Mouse (Mus musculus): ENCODE results near the gene Traf3. TPM values are rescaled to one million over a fixed set of nuclear protein-coding genes. Genes with fewer than 3 reads are reported as not detected.

Gene Traf3
- polyA plus RNA-seq, 1 experiment from 2014 or later, result 22.0 TPM

DNA sequence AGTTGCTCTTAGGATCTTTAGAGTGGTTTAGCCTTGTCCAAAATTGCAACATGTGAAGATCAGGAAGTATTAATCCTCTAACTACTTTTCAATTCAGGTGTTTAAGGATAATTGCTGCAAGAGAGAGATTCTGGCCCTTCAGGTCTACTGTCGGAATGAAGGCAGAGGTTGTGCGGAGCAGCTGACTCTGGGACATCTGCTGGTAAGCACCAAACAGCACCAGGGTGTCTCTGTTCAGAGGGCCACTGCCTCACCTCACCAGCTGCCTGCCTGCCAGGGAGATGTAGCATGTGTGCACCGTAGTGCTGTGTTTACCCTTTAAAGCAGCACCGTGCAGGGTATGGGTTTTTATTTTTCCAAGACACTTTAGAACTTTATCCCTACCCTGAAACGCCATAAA is 76.2 kb downstream of the Traf3 start:
- H3K36me3 ChIP-seq (ENCODE audit: control insufficient read depth, insufficient read depth, low read length), result peaks cover 39% of the 10 kb centered on the region
- WGBS, result 95% methylated on average over 5 of the region's 5 CpGs
- H3K4me2 ChIP-seq (ENCODE audit: low read length), result no peak overlapping the region
- DNase-seq (no peak), ATAC-seq (ENCODE audit: low FRiP score, low TSS enrichment) (no peak)
- no peak overlapping the region for H3K4me3 ChIP-seq (replicated peaks; ENCODE audit: low read depth, low read length)
- no peaks in the 10 kb centered on the region for H3K27me3 ChIP-seq (ENCODE audit: control insufficient read depth, insufficient read depth, low read length)
- no peaks in the 10 kb centered on the region for H3K9me3 ChIP-seq (ENCODE audit: control insufficient read depth, low read length)
- H3K27ac ChIP-seq (replicated peaks; ENCODE audit: low read depth, low read length), result no peak overlapping the region
- H3K4me1 ChIP-seq (ENCODE audit: control insufficient read depth, insufficient read depth, low read length), result no peaks in the 10 kb centered on the region
- no peak overlapping the region for H3K9ac ChIP-seq (replicated peaks; ENCODE audit: low read length)

DNA sequence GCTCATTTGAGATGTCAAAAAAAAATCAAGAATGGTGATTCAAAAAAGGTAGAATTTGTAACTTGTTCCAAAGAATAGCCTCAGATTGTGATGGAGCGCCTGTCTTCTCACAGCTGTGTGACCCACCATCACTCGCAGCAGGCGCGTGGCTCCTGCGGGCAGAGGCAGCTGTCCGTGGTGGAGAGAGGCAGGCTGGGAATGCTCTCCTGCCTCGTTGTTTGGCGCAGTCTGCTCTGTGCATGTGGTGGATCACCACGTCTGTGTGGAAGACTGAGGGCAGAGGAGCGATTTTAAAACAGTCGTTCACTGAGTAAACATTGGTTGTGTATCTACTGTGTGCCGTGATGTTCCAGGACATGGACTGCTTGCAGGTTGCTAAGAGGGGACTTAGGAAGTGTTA is 77.6 kb downstream of the Traf3 start:
- H3K9ac ChIP-seq (replicated peaks; ENCODE audit: low read length), result no peak overlapping the region
- 93% methylated on average over 12 of the region's 12 CpGs for WGBS
- H3K27me3 ChIP-seq (ENCODE audit: control insufficient read depth, insufficient read depth, low read length), result no peaks in the 10 kb centered on the region
- DNase-seq, result no peak
- H3K4me3 ChIP-seq (replicated peaks; ENCODE audit: low read depth, low read length), result no peak overlapping the region
- no peaks in the 10 kb centered on the region for H3K4me1 ChIP-seq (ENCODE audit: control insufficient read depth, insufficient read depth, low read length)
- ATAC-seq (ENCODE audit: low FRiP score, low TSS enrichment), result no peak
- H3K9me3 ChIP-seq (ENCODE audit: control insufficient read depth, low read length), result no peaks in the 10 kb centered on the region
- peaks cover 38% of the 10 kb centered on the region for H3K36me3 ChIP-seq (ENCODE audit: control insufficient read depth, insufficient read depth, low read length)
- no peak overlapping the region for H3K4me2 ChIP-seq (ENCODE audit: low read length)
- no peak overlapping the region for H3K27ac ChIP-seq (replicated peaks; ENCODE audit: low read depth, low read length)

DNA sequence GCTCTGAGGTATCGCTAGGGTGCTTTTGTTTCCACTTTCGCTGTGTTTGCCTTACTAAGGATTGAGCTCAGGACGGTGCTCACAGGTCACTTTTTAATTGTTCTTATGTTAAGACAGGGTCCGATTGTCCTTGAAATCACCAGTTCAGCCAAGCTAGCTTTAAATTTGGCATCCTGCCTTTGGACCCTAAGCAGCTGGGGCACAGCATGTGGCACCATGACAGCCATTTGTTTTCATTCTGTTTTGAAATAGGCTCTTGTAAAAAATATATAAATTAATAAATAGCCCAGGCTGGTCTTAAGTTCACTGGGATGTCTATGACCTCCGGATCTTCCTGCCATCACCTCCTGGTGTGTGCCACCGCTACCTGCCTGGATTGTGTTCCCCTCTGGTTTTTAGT is 78.9 kb downstream of the Traf3 start:
- H3K4me3 ChIP-seq (replicated peaks; ENCODE audit: low read depth, low read length), result no peak overlapping the region
- no peak for DNase-seq
- no peak for ATAC-seq (ENCODE audit: low FRiP score, low TSS enrichment)
- H3K4me1 ChIP-seq (ENCODE audit: control insufficient read depth, insufficient read depth, low read length), result no peaks in the 10 kb centered on the region
- H3K36me3 ChIP-seq (ENCODE audit: control insufficient read depth, insufficient read depth, low read length), result peaks cover 46% of the 10 kb centered on the region
- no peak overlapping the region for H3K9ac ChIP-seq (replicated peaks; ENCODE audit: low read length)
- no peak overlapping the region for H3K4me2 ChIP-seq (ENCODE audit: low read length)
- no peak overlapping the region for H3K27ac ChIP-seq (replicated peaks; ENCODE audit: low read depth, low read length)
- H3K9me3 ChIP-seq (ENCODE audit: control insufficient read depth, low read length), result no peaks in the 10 kb centered on the region
- H3K27me3 ChIP-seq (ENCODE audit: control insufficient read depth, insufficient read depth, low read length), result no peaks in the 10 kb centered on the region
- whole genome bisulfite sequencing, result 82% methylated on average over 6 of the region's 6 CpGs

DNA sequence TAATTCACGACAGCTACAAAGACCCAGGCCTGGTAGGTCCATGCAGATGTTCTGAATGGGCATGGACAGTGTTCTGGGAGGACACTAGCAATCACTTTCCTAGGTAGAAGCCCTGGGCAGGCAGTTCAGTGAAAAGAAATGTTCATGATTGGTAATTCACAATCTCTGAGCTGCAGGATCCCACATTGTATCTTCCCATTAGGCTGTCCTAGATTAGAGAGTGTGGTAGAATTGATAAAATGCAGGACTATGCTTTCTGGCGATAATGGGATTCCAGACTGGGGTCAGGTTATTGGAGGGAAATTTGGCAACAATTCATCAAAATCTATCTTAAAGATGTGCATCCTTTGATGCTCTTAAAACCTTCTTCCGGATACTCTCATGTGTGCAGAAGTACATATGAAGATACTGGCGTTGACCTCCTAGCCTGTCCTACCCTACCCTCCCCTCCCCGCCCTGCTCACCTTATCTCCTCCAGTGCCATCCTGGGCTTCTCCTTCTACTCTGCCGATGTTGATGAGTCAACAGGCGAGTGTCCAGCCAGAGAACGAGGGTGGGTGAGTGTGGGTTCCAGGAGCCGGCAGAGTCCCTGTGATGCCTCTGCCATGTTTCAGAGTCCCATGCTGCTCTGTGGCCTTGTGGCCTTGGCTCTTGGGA is 80.8 kb downstream of the Traf3 start:
- no peak overlapping the region for H3K4me3 ChIP-seq (replicated peaks; ENCODE audit: low read depth, low read length)
- peaks cover 57% of the 10 kb centered on the region for H3K36me3 ChIP-seq (ENCODE audit: control insufficient read depth, insufficient read depth, low read length)
- no peaks in the 10 kb centered on the region for H3K27me3 ChIP-seq (ENCODE audit: control insufficient read depth, insufficient read depth, low read length)
- H3K4me2 ChIP-seq (ENCODE audit: low read length), result no peak overlapping the region
- WGBS, result 95% methylated on average over 9 of the region's 9 CpGs
- H3K9ac ChIP-seq (replicated peaks; ENCODE audit: low read length), result no peak overlapping the region
- no peak overlapping the region for H3K27ac ChIP-seq (replicated peaks; ENCODE audit: low read depth, low read length)
- no peaks in the 10 kb centered on the region for H3K9me3 ChIP-seq (ENCODE audit: control insufficient read depth, low read length)
- no peak for DNase-seq
- no peak for ATAC-seq (ENCODE audit: low FRiP score, low TSS enrichment)
- H3K4me1 ChIP-seq (ENCODE audit: control insufficient read depth, insufficient read depth, low read length), result no peaks in the 10 kb centered on the region

DNA sequence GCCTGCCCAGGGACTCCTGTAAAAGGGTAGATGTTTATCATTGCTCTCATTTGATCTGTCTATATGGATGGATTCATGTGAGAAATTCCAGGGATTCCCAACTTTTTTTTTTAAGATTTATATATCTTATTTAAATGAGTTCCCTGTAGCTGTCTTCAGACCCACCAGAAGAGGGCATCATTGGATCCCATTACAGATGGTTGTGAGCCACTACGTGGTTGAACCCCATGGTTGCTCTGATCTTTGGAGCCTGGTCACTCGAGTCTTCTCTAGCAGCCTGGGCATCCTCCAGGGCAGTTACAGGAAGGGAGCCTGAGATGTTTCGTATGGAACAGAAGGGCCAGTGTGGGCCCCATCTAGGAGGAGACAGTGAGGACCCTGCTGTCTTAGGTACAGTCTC is 82.9 kb downstream of the Traf3 start:
- Histone ChIP-seq H3K4me3 (replicated peaks; ENCODE audit: low read depth, low read length) (no peak overlapping the region), H3K4me2 (ENCODE audit: low read length) (no peak overlapping the region), H3K27ac (replicated peaks; ENCODE audit: low read depth, low read length) (no peak overlapping the region), H3K27me3 (ENCODE audit: control insufficient read depth, insufficient read depth, low read length) (no peaks in the 10 kb centered on the region), H3K9me3 (ENCODE audit: control insufficient read depth, low read length) (no peaks in the 10 kb centered on the region), H3K4me1 (ENCODE audit: control insufficient read depth, insufficient read depth, low read length) (no peaks in the 10 kb centered on the region), H3K9ac (replicated peaks; ENCODE audit: low read length) (no peak overlapping the region), H3K36me3 (ENCODE audit: control insufficient read depth, insufficient read depth, low read length) (peaks cover 43% of the 10 kb centered on the region)
- DNase-seq (no peak), ATAC-seq (ENCODE audit: low FRiP score, low TSS enrichment) (no peak)
- 57% methylated on average over 3 of the region's 3 CpGs for WGBS

DNA sequence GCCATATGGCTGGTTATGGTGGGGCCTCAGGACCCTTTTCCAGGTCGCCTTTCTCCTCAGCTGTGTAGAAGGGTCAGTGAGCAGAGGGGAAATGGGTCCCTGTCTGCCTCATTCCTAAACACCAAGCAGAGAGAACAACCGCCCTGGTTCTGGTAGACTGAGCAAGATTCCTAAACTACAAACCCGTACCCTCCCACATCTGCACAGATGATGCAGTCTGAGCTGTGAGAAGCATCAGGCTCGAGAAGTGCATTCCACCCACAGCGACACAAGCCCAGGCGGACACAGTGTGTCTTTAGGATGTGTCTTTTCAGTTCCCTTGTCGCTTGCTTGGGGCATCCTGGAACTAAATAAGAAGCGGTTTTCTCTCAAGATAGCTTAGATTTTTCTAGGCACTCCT is 83.9 kb downstream of the Traf3 start:
- H3K4me3 ChIP-seq (replicated peaks; ENCODE audit: low read depth, low read length), result no peak overlapping the region
- no peaks in the 10 kb centered on the region for H3K27me3 ChIP-seq (ENCODE audit: control insufficient read depth, insufficient read depth, low read length)
- WGBS, result 83% methylated on average over 8 of the region's 8 CpGs
- no peaks in the 10 kb centered on the region for H3K9me3 ChIP-seq (ENCODE audit: control insufficient read depth, low read length)
- ATAC-seq (ENCODE audit: low FRiP score, low TSS enrichment), result no peak
- H3K36me3 ChIP-seq (ENCODE audit: control insufficient read depth, insufficient read depth, low read length), result peaks cover 36% of the 10 kb centered on the region
- DNase-seq, result no peak
- no peak overlapping the region for H3K27ac ChIP-seq (replicated peaks; ENCODE audit: low read depth, low read length)
- no peak overlapping the region for H3K4me2 ChIP-seq (ENCODE audit: low read length)
- no peaks in the 10 kb centered on the region for H3K4me1 ChIP-seq (ENCODE audit: control insufficient read depth, insufficient read depth, low read length)
- H3K9ac ChIP-seq (replicated peaks; ENCODE audit: low read length), result no peak overlapping the region

DNA sequence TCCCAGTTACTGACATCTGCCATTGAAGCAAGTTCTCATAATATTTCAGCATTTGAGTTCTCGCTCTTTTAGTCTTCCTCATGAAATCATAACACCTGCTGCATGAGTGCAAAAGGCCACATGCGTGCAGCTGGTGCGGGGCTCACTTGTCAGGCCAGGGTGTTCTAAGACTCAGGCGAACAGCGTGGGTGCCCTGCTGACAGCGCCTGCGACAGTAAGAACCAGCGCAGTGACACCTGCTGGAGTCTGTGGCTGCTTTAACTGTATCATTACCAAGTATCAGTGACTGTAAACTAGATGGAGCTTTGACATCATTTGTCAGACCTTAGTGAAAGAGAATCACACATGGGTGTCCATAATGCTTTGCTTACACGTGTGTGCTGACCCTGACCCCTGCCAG is 85.1 kb downstream of the Traf3 start:
- peak; percentile 35 for DNase-seq
- WGBS, result 68% methylated on average over 9 of the region's 9 CpGs
- ATAC-seq (ENCODE audit: low FRiP score, low TSS enrichment), result no peak

DNA sequence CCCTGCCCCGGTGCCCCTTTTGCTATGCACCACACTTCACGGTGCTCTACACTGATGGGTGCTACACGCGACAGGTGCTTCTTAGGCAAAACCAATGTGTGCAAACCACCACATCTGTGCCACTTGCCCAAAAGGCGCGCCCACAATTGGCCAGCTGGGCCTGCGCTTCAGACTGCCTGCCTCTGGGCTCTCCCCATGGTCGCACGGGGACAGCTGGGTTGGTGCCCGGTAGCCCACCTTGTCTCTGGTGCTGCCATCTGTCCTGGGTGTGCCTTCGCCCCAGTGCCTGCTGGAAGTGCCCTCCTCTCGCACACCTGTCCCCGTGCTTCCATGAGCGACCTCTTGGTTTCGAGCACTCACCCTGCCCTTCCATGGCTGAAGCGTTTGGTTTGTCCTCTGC is 97.5 kb downstream of the Traf3 start:
- no peak overlapping the region for H3K4me3 ChIP-seq (replicated peaks; ENCODE audit: low read depth, low read length)
- no peak overlapping the region for H3K9ac ChIP-seq (replicated peaks; ENCODE audit: low read length)
- no peaks in the 10 kb centered on the region for H3K4me1 ChIP-seq (ENCODE audit: control insufficient read depth, insufficient read depth, low read length)
- H3K9me3 ChIP-seq (ENCODE audit: control insufficient read depth, low read length), result no peaks in the 10 kb centered on the region
- H3K4me2 ChIP-seq (ENCODE audit: low read length), result no peak overlapping the region
- peaks cover 53% of the 10 kb centered on the region for H3K36me3 ChIP-seq (ENCODE audit: control insufficient read depth, insufficient read depth, low read length)
- ATAC-seq (ENCODE audit: low FRiP score, low TSS enrichment) (no peak), DNase-seq (no peak)
- no peak overlapping the region for H3K27ac ChIP-seq (replicated peaks; ENCODE audit: low read depth, low read length)
- 95% methylated on average over 16 of the region's 16 CpGs for WGBS
- H3K27me3 ChIP-seq (ENCODE audit: control insufficient read depth, insufficient read depth, low read length), result no peaks in the 10 kb centered on the region

More for the DNA sequence above, 85.1 kb downstream of the Traf3 start:
- no peaks in the 10 kb centered on the region for H3K9me3 ChIP-seq (ENCODE audit: control insufficient read depth, low read length)
- no peak overlapping the region for H3K4me3 ChIP-seq (replicated peaks; ENCODE audit: low read depth, low read length)
- no peak overlapping the region for H3K9ac ChIP-seq (replicated peaks; ENCODE audit: low read length)
- H3K4me2 ChIP-seq (ENCODE audit: low read length), result no peak overlapping the region
- H3K36me3 ChIP-seq (ENCODE audit: control insufficient read depth, insufficient read depth, low read length), result peaks cover 43% of the 10 kb centered on the region
- H3K27me3 ChIP-seq (ENCODE audit: control insufficient read depth, insufficient read depth, low read length), result no peaks in the 10 kb centered on the region
- H3K4me1 ChIP-seq (ENCODE audit: control insufficient read depth, insufficient read depth, low read length), result no peaks in the 10 kb centered on the region
- no peak overlapping the region for H3K27ac ChIP-seq (replicated peaks; ENCODE audit: low read depth, low read length)

DNA sequence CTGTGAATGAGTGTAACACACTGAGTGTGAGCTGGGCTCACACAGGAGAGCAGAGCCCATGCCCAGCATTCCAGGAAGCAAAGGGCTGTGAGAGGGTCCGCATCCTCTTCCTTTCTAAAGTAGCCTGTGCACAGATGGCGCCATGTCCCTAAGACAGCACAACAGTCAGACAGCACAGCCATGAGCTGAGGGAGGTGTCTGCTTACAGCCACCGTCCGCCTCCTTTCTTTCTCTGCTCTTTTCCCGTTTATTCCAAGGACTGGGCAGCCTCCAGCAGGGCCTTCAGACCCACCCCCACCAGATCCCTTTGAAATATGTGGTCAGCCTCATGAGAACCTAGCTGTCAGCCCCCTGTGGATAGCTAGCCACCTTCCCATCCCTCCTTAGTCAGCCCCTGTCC is 99.0 kb downstream of the Traf3 start:
- ATAC-seq (ENCODE audit: low FRiP score, low TSS enrichment) (no peak), DNase-seq (no peak)
- no peak overlapping the region for H3K4me3 ChIP-seq (replicated peaks; ENCODE audit: low read depth, low read length)
- H3K36me3 ChIP-seq (ENCODE audit: control insufficient read depth, insufficient read depth, low read length), result peaks cover 44% of the 10 kb centered on the region
- no peak overlapping the region for H3K9ac ChIP-seq (replicated peaks; ENCODE audit: low read length)
- H3K9me3 ChIP-seq (ENCODE audit: control insufficient read depth, low read length), result no peaks in the 10 kb centered on the region
- H3K27me3 ChIP-seq (ENCODE audit: control insufficient read depth, insufficient read depth, low read length), result peaks cover 4% of the 10 kb centered on the region
- WGBS, result 59% methylated on average over 5 of the region's 5 CpGs
- no peak overlapping the region for H3K27ac ChIP-seq (replicated peaks; ENCODE audit: low read depth, low read length)
- H3K4me2 ChIP-seq (ENCODE audit: low read length), result no peak overlapping the region
- H3K4me1 ChIP-seq (ENCODE audit: control insufficient read depth, insufficient read depth, low read length), result no peaks in the 10 kb centered on the region
